Mouse (Mus musculus) liver, postnatal 0 days (tissue): ENCODE measurements around the gene Aff3.

ENCODE experiments used
- CTCF ChIP-seq: sonication (generic); IDR thresholded peaks from 2 replicates; pipeline ENCODE4 v1.5.1; 2016; ENCODE audit warnings: antibody characterized with exemption, low read depth
- EP300 ChIP-seq: IDR thresholded peaks from 2 replicates; pipeline ENCODE4 v1.6.1; 2016; ENCODE audit warnings: antibody characterized with exemption, low read depth, mild to moderate bottlenecking

DNA sequence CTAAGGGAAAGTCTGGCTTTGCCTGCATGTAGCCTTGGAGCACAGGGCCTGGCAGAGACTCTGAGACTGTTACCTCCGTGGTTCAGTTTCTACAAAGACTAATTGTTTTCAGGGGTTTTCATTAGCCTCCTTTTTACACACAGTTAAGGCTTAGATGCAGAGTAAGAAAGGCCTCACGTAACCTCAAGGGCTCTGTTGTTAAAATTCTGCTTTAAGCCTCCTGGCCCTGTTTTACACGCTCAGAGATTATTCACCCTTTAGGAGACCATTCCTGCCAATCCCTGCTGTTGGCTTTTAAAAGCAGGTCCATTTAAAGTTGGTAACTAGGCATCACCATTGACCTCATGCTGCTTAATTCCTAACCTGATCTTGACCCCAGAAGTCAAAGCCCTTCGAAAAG lies 22.5 kb downstream of the Aff3 start:
- TF ChIP-seq CTCF, result no peak
- no peak for TF ChIP-seq EP300
